Mouse (Mus musculus): ENCODE measurements around the gene Mrc2. TPM values are rescaled to one million over a fixed set of nuclear protein-coding genes. Genes with fewer than 3 reads are reported as not detected.

Mrc2 gene
- polyA plus RNA-seq, 1 experiment from 2014 or later: 16.9 TPM

- 73% methylated on average over 8 of the region's 8 CpGs for WGBS
Measured at GRCm38 (mm10) chr11:105333867-105334670, 41.6 kb downstream of the Mrc2 start.

GRCm38 (mm10) chr11:105338596-105339390 is 46.4 kb downstream of the Mrc2 start:
- Histone ChIP-seq H3K4me3 (no peak overlapping the region), H3K27ac (replicated peaks) (no peak overlapping the region), H3K9me3 (replicated peaks) (no peaks in the 10 kb centered on the region), H3K27me3 (ENCODE audit: low read depth, poor library complexity, severe bottlenecking) (no peaks in the 10 kb centered on the region), H3K36me3 (peaks cover 65% of the 10 kb centered on the region), H3K4me1 (0 out of 2 replicates have a peak, but pooled peaks cover 4% of the 10 kb centered on the region)
- no peak for DNase-seq (ENCODE audit: low spot score)
- 85% methylated on average over 12 of the region's 12 CpGs for WGBS

More at GRCm38 (mm10) chr11:105333867-105334670, 41.6 kb downstream of the Mrc2 start:
- peaks cover 31% of the 10 kb centered on the region for H3K36me3 ChIP-seq
- H3K27ac ChIP-seq (replicated peaks): 0 out of 2 replicates have a peak overlapping the region, but pooled peaks have one; percentile 6
- H3K4me1 ChIP-seq: peaks cover 7% of the 10 kb centered on the region; the same call in 1 of the 2 replicates
- no peaks in the 10 kb centered on the region for H3K27me3 ChIP-seq (ENCODE audit: low read depth, poor library complexity, severe bottlenecking)
- DNase-seq (ENCODE audit: low spot score): no peak
- H3K4me3 ChIP-seq: no peak overlapping the region
- no peaks in the 10 kb centered on the region for H3K9me3 ChIP-seq (replicated peaks)

GRCm38 (mm10) chr11:105345284-105345683 is 52.8 kb downstream of the Mrc2 start:
- no peaks in the 10 kb centered on the region for H3K27me3 ChIP-seq (ENCODE audit: low read depth, poor library complexity, severe bottlenecking)
- WGBS: 81% methylated on average over 2 of the region's 2 CpGs
- H3K27ac ChIP-seq (replicated peaks): no peak overlapping the region
- H3K36me3 ChIP-seq: peaks cover 89% of the 10 kb centered on the region
- H3K4me3 ChIP-seq: no peak overlapping the region
- H3K9me3 ChIP-seq (replicated peaks): no peaks in the 10 kb centered on the region
- DNase-seq (ENCODE audit: low spot score): no peak
- H3K4me1 ChIP-seq: peaks cover under 1% of the 10 kb centered on the region; the same call in 1 of the 2 replicates

GRCm38 (mm10) chr11:105347162-105348161 is 55.0 kb downstream of the Mrc2 start:
- WGBS: 67% methylated on average over 28 of the region's 28 CpGs
- Histone ChIP-seq H3K9me3 (replicated peaks) (no peaks in the 10 kb centered on the region), H3K27ac (replicated peaks) (no peak overlapping the region), H3K4me3 (no peak overlapping the region), H3K4me1 (peaks cover 17% of the 10 kb centered on the region), H3K36me3 (peaks cover 77% of the 10 kb centered on the region), H3K27me3 (ENCODE audit: low read depth, poor library complexity, severe bottlenecking) (no peaks in the 10 kb centered on the region)
- DNase-seq (ENCODE audit: low spot score): peak; percentile 80

GRCm38 (mm10) chr11:105348495-105348982 is 56.1 kb downstream of the Mrc2 start:
- H3K27ac ChIP-seq (replicated peaks): no peak overlapping the region
- DNase-seq (ENCODE audit: low spot score): no peak
- no peak overlapping the region for H3K4me3 ChIP-seq
- WGBS: 93% methylated on average over 9 of the region's 9 CpGs
- peaks cover 70% of the 10 kb centered on the region for H3K36me3 ChIP-seq
- H3K4me1 ChIP-seq: peaks cover 22% of the 10 kb centered on the region
- no peaks in the 10 kb centered on the region for H3K9me3 ChIP-seq (replicated peaks)
- no peaks in the 10 kb centered on the region for H3K27me3 ChIP-seq (ENCODE audit: low read depth, poor library complexity, severe bottlenecking)

GRCm38 (mm10) chr11:105349780-105350324 is 57.4 kb downstream of the Mrc2 start:
- DNase-seq (ENCODE audit: low spot score): no peak
- Histone ChIP-seq H3K9me3 (replicated peaks) (no peaks in the 10 kb centered on the region), H3K36me3 (peaks cover 63% of the 10 kb centered on the region), H3K4me1 (peaks cover 30% of the 10 kb centered on the region), H3K27me3 (ENCODE audit: low read depth, poor library complexity, severe bottlenecking) (no peaks in the 10 kb centered on the region), H3K4me3 (no peak overlapping the region), H3K27ac (replicated peaks) (no peak overlapping the region)
- WGBS: 94% methylated on average over 19 of the region's 19 CpGs

- no peak for DNase-seq (ENCODE audit: low spot score)
- H3K36me3 ChIP-seq: peaks cover 55% of the 10 kb centered on the region
- H3K9me3 ChIP-seq (replicated peaks): no peaks in the 10 kb centered on the region
- no peak overlapping the region for H3K27ac ChIP-seq (replicated peaks)
- peaks cover 31% of the 10 kb centered on the region for H3K4me1 ChIP-seq
- no peak overlapping the region for H3K4me3 ChIP-seq
- no peaks in the 10 kb centered on the region for H3K27me3 ChIP-seq (ENCODE audit: low read depth, poor library complexity, severe bottlenecking)
- 88% methylated on average over 7 of the region's 7 CpGs for WGBS
Measured at GRCm38 (mm10) chr11:105350643-105351042, 58.2 kb downstream of the Mrc2 start.

GRCm38 (mm10) chr11:105352152-105352551 is 59.7 kb downstream of the Mrc2 start:
- Histone ChIP-seq H3K4me1 (peaks cover 31% of the 10 kb centered on the region), H3K4me3 (no peak overlapping the region), H3K9me3 (replicated peaks) (no peaks in the 10 kb centered on the region), H3K27me3 (ENCODE audit: low read depth, poor library complexity, severe bottlenecking) (no peaks in the 10 kb centered on the region), H3K36me3 (peaks cover 41% of the 10 kb centered on the region), H3K27ac (replicated peaks) (0 out of 2 replicates have a peak overlapping the region, but pooled peaks have one; percentile 39)
- no peak for DNase-seq (ENCODE audit: low spot score)
- WGBS: 80% methylated on average over 8 of the region's 8 CpGs

GRCm38 (mm10) chr11:105352954-105353890 is 60.8 kb downstream of the Mrc2 start:
- Histone ChIP-seq H3K27me3 (ENCODE audit: low read depth, poor library complexity, severe bottlenecking) (no peaks in the 10 kb centered on the region), H3K36me3 (peaks cover 30% of the 10 kb centered on the region), H3K4me1 (peaks cover 31% of the 10 kb centered on the region), H3K9me3 (replicated peaks) (no peaks in the 10 kb centered on the region), H3K27ac (replicated peaks) (no peak overlapping the region), H3K4me3 (no peak overlapping the region)
- no peak for DNase-seq (ENCODE audit: low spot score)
- 75% methylated on average over 9 of the region's 9 CpGs for WGBS

- peaks cover 31% of the 10 kb centered on the region for H3K4me1 ChIP-seq
- no peak overlapping the region for H3K4me3 ChIP-seq
- WGBS: 89% methylated on average over 4 of the region's 4 CpGs
- H3K36me3 ChIP-seq: peaks cover 23% of the 10 kb centered on the region
- no peaks in the 10 kb centered on the region for H3K9me3 ChIP-seq (replicated peaks)
- H3K27me3 ChIP-seq (ENCODE audit: low read depth, poor library complexity, severe bottlenecking): no peaks in the 10 kb centered on the region
- DNase-seq (ENCODE audit: low spot score): no peak
- H3K27ac ChIP-seq (replicated peaks): no peak overlapping the region
Measured at GRCm38 (mm10) chr11:105353891-105354280, 61.4 kb downstream of the Mrc2 start.

- 71% methylated on average over 7 of the region's 7 CpGs for WGBS
Measured at GRCm38 (mm10) chr11:105356301-105356700, 63.9 kb downstream of the Mrc2 start.

More at GRCm38 (mm10) chr11:105356301-105356700, 63.9 kb downstream of the Mrc2 start:
- peaks cover 25% of the 10 kb centered on the region for H3K4me1 ChIP-seq
- DNase-seq (ENCODE audit: low spot score): no peak
- peaks cover 10% of the 10 kb centered on the region; the same call in 1 of the 2 replicates for H3K27me3 ChIP-seq (ENCODE audit: low read depth, poor library complexity, severe bottlenecking)
- H3K9me3 ChIP-seq (replicated peaks): no peaks in the 10 kb centered on the region
- no peak overlapping the region for H3K27ac ChIP-seq (replicated peaks)
- 0 out of 2 replicates have a peak, but pooled peaks cover 2% of the 10 kb centered on the region for H3K36me3 ChIP-seq
- H3K4me3 ChIP-seq: no peak overlapping the region

Data from midbrain, embryonic 10.5 days (tissue).